Mouse (Mus musculus) bone marrow, adult 2 months (tissue): Measurements from ENCODE around the gene Maml2.

Source experiments
- CTCF ChIP-seq: fragments of 200-500 bp; IDR thresholded peaks from 2 replicates; pipeline ENCODE4 v1.5.1; 2011; ENCODE audit warnings: low read length, control low read depth; ENCODE audit not compliant: control insufficient read depth, insufficient read depth
- POLR2A ChIP-seq: fragments of 200-500 bp; IDR thresholded peaks from 2 replicates; pipeline ENCODE4 v1.6.1; 2011; ENCODE audit warnings: low read depth, mild to moderate bottlenecking, control low read depth, low read length, borderline replicate concordance; ENCODE audit not compliant: control insufficient read depth

DNA sequence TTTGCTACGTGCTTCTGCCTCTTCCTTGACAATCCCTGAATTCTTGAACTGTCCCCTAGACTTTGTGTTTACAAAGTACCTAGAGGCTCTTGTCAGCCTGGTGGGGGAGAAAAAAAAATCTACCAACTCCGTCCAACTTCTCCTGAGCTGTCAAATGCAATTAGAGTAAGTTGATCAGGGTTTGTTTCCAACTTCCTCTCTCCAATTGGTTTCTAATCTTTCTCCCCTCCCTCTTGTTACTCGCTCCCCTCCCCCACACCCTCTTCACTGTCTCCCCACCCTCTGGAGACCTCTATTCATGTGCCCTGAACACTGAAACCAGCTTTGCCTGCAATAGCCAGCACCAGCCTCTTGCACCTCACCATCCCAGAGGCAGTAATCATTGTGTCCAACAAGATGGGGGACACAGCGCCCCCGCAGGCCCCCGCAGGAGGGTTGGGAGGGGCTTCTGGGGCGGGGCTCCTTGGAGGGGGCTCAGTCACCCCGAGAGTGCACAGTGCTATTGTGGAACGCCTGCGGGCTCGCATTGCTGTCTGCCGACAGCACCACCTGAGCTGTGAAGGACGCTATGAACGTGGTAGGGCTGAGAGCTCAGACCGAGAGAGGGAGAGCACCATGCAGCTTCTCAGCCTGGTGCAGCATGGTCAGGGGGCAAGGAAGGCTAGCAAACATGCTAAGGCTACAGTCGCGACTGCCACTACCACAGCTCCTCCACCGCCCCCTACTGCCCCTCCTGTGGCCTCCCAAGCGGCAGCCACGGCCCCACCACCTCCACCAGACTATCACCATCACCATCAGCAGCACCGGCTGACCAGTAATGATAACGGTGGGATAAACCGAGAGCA, at the start of gene Maml2:
- TF ChIP-seq CTCF, result no peak
- peak; percentile 45; the same call in 1 of the 2 replicates for TF ChIP-seq POLR2A
